Mouse (Mus musculus) intestine, embryonic 14.5 days (tissue): ENCODE results near the gene Slc39a11. TPM values are rescaled to one million over a fixed set of nuclear protein-coding genes. Genes with fewer than 3 reads are reported as not detected.
A peak's percentile ranks its signal among the peaks of the same experiment; 100 is the strongest.

Experiments used
- ATAC-seq: fragments of 200-750 bp; cut with Nextera tagmentation; replicated peaks from 2 replicates; pipeline ENCODE4 v1.8.0; 2017; ENCODE audit warnings: low read depth, moderate number of reproducible peaks, moderate TSS enrichment, moderate library complexity; ENCODE audit not compliant: low FRiP score, low TSS enrichment
- DNase-seq: peaks from one replicate; pipeline ENCODE4 v3.0.0-alpha.2; 2018; ENCODE audit warnings: low spot score
- H3K27ac ChIP-seq: fragments of 300-500 bp; sonication (generic); 2 replicates; pipeline ENCODE4 v1.5.1; 2014; ENCODE audit warnings: low read depth, mild to moderate bottlenecking, control low read depth
- H3K27me3 ChIP-seq: fragments of 300-500 bp; sonication (generic); replicated peaks from 2 replicates; pipeline ENCODE4 v1.6.1; 2014; ENCODE audit warnings: low read length, control low read depth; ENCODE audit not compliant: control insufficient read depth, insufficient read depth
- H3K36me3 ChIP-seq: fragments of 300-500 bp; sonication (generic); 2 replicates; pipeline ENCODE4 v1.6.1; 2014; ENCODE audit warnings: low read length, control low read depth; ENCODE audit not compliant: control insufficient read depth, insufficient read depth
- H3K4me1 ChIP-seq: fragments of 300-500 bp; sonication (generic); replicated peaks from 2 replicates; pipeline ENCODE4 v1.6.1; 2014; ENCODE audit warnings: low read length, control low read depth, mixed read lengths; ENCODE audit not compliant: control insufficient read depth, insufficient read depth
- H3K4me2 ChIP-seq: fragments of 300-500 bp; sonication (generic); 2 replicates; pipeline ENCODE4 v1.6.1; 2014; ENCODE audit warnings: low read length
- H3K4me3 ChIP-seq: fragments of 300-500 bp; sonication (generic); 2 replicates; pipeline ENCODE4 v1.5.1; 2014; ENCODE audit warnings: low read depth, low read length, control low read depth, mixed read lengths
- H3K9ac ChIP-seq: fragments of 300-500 bp; sonication (generic); 2 replicates; pipeline ENCODE4 v1.6.1; 2014; ENCODE audit warnings: mild to moderate bottlenecking, low read length
- H3K9me3 ChIP-seq: fragments of 300-500 bp; sonication (generic); 2 replicates; pipeline ENCODE4 v1.6.1; 2016; ENCODE audit warnings: low read length, control low read depth; ENCODE audit not compliant: control insufficient read depth
- WGBS: fragments of 180-500 bp; shearing (Covaris S2); extraction: QIAGEN DNeasy Blood & Tissue Kit; methylation state at CpG from one replicate; pipeline ENCODE4 v1.1.7; 2014; 5-methylcytosine and 5-hydroxymethylcytosine counted together
- polyA plus RNA-seq: library from polyadenylated mRNA; unstranded; fragments of >200 nt; fragmentation: Nextera tagmentation; extraction: Ambion mirVana; gene quantifications from 2 replicates; pipeline ENCODE4 v1.2.1, GENCODE M21; 2014

The Slc39a11 gene
- polyA plus RNA-seq, 1 experiment from 2014 or later = 24.0 TPM

- no peak for ATAC-seq
- no peak overlapping the region for H3K9ac ChIP-seq
- H3K27me3 ChIP-seq = peaks cover 3% of the 10 kb centered on the region; the same call in 1 of the 2 replicates
- peaks cover 17% of the 10 kb centered on the region for H3K4me1 ChIP-seq
- WGBS = 68% methylated on average over 10 of the region's 10 CpGs
- H3K4me3 ChIP-seq = no peak overlapping the region
- H3K9me3 ChIP-seq = no peaks in the 10 kb centered on the region
- H3K36me3 ChIP-seq = no peaks in the 10 kb centered on the region
- 0 out of 2 replicates have a peak overlapping the region, but pooled peaks have one; percentile 64 for H3K27ac ChIP-seq
- peak overlapping the region; percentile 24; the same call in 1 of the 2 replicates for H3K4me2 ChIP-seq
- no peak for DNase-seq
Measured at GRCm38 (mm10) chr11:113611112-113611646, 38.7 kb downstream of the Slc39a11 start.

GRCm38 (mm10) chr11:113610266-113610665 is 39.6 kb downstream of the Slc39a11 start:
- H3K4me1 ChIP-seq = peaks cover 17% of the 10 kb centered on the region
- no peaks in the 10 kb centered on the region for H3K36me3 ChIP-seq
- no peak overlapping the region for H3K9ac ChIP-seq
- DNase-seq (no peak), ATAC-seq (no peak)
- H3K4me3 ChIP-seq = no peak overlapping the region
- peaks cover under 1% of the 10 kb centered on the region; the same call in 1 of the 2 replicates for H3K27me3 ChIP-seq
- no peak overlapping the region for H3K4me2 ChIP-seq
- H3K9me3 ChIP-seq = no peaks in the 10 kb centered on the region
- WGBS = 48% methylated on average over 5 of the region's 5 CpGs
- H3K27ac ChIP-seq = no peak overlapping the region

GRCm38 (mm10) chr11:113609581-113609980 is 40.3 kb downstream of the Slc39a11 start:
- Histone ChIP-seq H3K27me3 (no peaks in the 10 kb centered on the region), H3K4me2 (no peak overlapping the region), H3K36me3 (no peaks in the 10 kb centered on the region), H3K27ac (no peak overlapping the region), H3K4me3 (no peak overlapping the region), H3K9me3 (no peaks in the 10 kb centered on the region), H3K9ac (no peak overlapping the region), H3K4me1 (peaks cover 17% of the 10 kb centered on the region)
- ATAC-seq = no peak
- 64% methylated on average over 5 of the region's 5 CpGs for WGBS
- no peak for DNase-seq

- H3K9ac ChIP-seq = no peak overlapping the region
- H3K4me2 ChIP-seq = no peak overlapping the region
- DNase-seq (no peak), ATAC-seq (no peak)
- no peak overlapping the region for H3K27ac ChIP-seq
- no peak overlapping the region for H3K4me3 ChIP-seq
- no peaks in the 10 kb centered on the region for H3K36me3 ChIP-seq
- H3K4me1 ChIP-seq = peaks cover 17% of the 10 kb centered on the region
- no peaks in the 10 kb centered on the region for H3K9me3 ChIP-seq
- WGBS = 98% methylated on average over 12 of the region's 12 CpGs
- H3K27me3 ChIP-seq = no peaks in the 10 kb centered on the region
Measured at GRCm38 (mm10) chr11:113607556-113607955, 42.3 kb downstream of the Slc39a11 start.

- Histone ChIP-seq H3K9me3 (no peaks in the 10 kb centered on the region), H3K9ac (no peak overlapping the region), H3K4me3 (no peak overlapping the region), H3K4me1 (no peaks in the 10 kb centered on the region), H3K36me3 (no peaks in the 10 kb centered on the region), H3K27me3 (no peaks in the 10 kb centered on the region), H3K4me2 (no peak overlapping the region), H3K27ac (no peak overlapping the region)
- WGBS = 66% methylated on average over 12 of the region's 12 CpGs
- no peak for ATAC-seq
- DNase-seq = no peak
Measured at GRCm38 (mm10) chr11:113601616-113602343, 48.1 kb downstream of the Slc39a11 start.

GRCm38 (mm10) chr11:113600526-113601245 is 49.2 kb downstream of the Slc39a11 start:
- ATAC-seq = no peak
- no peak overlapping the region for H3K27ac ChIP-seq
- 80% methylated on average over 18 of the region's 18 CpGs for WGBS
- no peaks in the 10 kb centered on the region for H3K9me3 ChIP-seq
- no peak overlapping the region for H3K4me2 ChIP-seq
- H3K36me3 ChIP-seq = no peaks in the 10 kb centered on the region
- no peak overlapping the region for H3K9ac ChIP-seq
- no peaks in the 10 kb centered on the region for H3K4me1 ChIP-seq
- DNase-seq = no peak
- no peaks in the 10 kb centered on the region for H3K27me3 ChIP-seq
- H3K4me3 ChIP-seq = no peak overlapping the region

GRCm38 (mm10) chr11:113597632-113598031 is 52.2 kb downstream of the Slc39a11 start:
- ATAC-seq (no peak), DNase-seq (no peak)
- no peaks in the 10 kb centered on the region for H3K9me3 ChIP-seq
- WGBS = 91% methylated on average over 3 of the region's 3 CpGs
- no peaks in the 10 kb centered on the region for H3K4me1 ChIP-seq
- H3K27me3 ChIP-seq = no peaks in the 10 kb centered on the region
- H3K4me3 ChIP-seq = no peak overlapping the region
- H3K9ac ChIP-seq = no peak overlapping the region
- no peak overlapping the region for H3K4me2 ChIP-seq
- H3K27ac ChIP-seq = no peak overlapping the region
- no peaks in the 10 kb centered on the region for H3K36me3 ChIP-seq

GRCm38 (mm10) chr11:113595144-113595543 is 54.7 kb downstream of the Slc39a11 start:
- WGBS = 84% methylated on average over 5 of the region's 5 CpGs

More at GRCm38 (mm10) chr11:113595144-113595543, 54.7 kb downstream of the Slc39a11 start:
- ATAC-seq = no peak
- no peaks in the 10 kb centered on the region for H3K9me3 ChIP-seq
- H3K36me3 ChIP-seq = no peaks in the 10 kb centered on the region
- DNase-seq = no peak
- H3K4me2 ChIP-seq = no peak overlapping the region
- no peak overlapping the region for H3K9ac ChIP-seq
- H3K4me3 ChIP-seq = no peak overlapping the region
- H3K27ac ChIP-seq = no peak overlapping the region
- no peaks in the 10 kb centered on the region for H3K27me3 ChIP-seq
- no peaks in the 10 kb centered on the region for H3K4me1 ChIP-seq
